Mouse (Mus musculus) thymus, adult 2 months (tissue): Measurements from ENCODE around the gene Gpn1. TPM values are rescaled to one million over a fixed set of nuclear protein-coding genes. Genes with fewer than 3 reads are reported as not detected.
"Not testable (repeated sequence)": the region's sequence is repeated elsewhere in the genome, so short reads cannot be mapped to it uniquely, and the experiment has no call there.

ENCODE experiments used
- DNase-seq: peaks from one replicate; pipeline ENCODE4 v3.0.0; 2021
- H3K27ac ChIP-seq: fragments of 200-500 bp; 2 replicates; pipeline ENCODE4 v1.5.1; 2012; ENCODE audit warnings: low read length, control low read depth; ENCODE audit not compliant: control insufficient read depth, insufficient read depth
- H3K27me3 ChIP-seq: fragments of 200-500 bp; 2 replicates; pipeline ENCODE4 v1.6.1; 2012; ENCODE audit warnings: mild to moderate bottlenecking, low read length, moderate library complexity, mixed read lengths; ENCODE audit not compliant: control insufficient read depth, insufficient read depth
- H3K36me3 ChIP-seq: fragments of 200-500 bp; 2 replicates; pipeline ENCODE4 v1.6.1; 2012; ENCODE audit warnings: mild to moderate bottlenecking, low read length, moderate library complexity; ENCODE audit not compliant: control insufficient read depth, insufficient read depth
- H3K4me1 ChIP-seq: fragments of 200-500 bp; replicated peaks from 2 replicates; pipeline ENCODE4 v1.6.1; 2012; ENCODE audit warnings: low read length; ENCODE audit not compliant: control insufficient read depth, insufficient read depth
- H3K4me3 ChIP-seq: fragments of 200-500 bp; 2 replicates; pipeline ENCODE4 v1.5.1; 2012; ENCODE audit warnings: mild to moderate bottlenecking, low read length, control low read depth, moderate library complexity; ENCODE audit not compliant: control insufficient read depth, insufficient read depth
- CTCF ChIP-seq: fragments of 200-500 bp; IDR thresholded peaks from 2 replicates; pipeline ENCODE4 v1.5.1; 2012; ENCODE audit warnings: mild to moderate bottlenecking, control low read depth, low read length, moderate library complexity, borderline replicate concordance; ENCODE audit not compliant: control insufficient read depth, poor library complexity, insufficient read depth; ENCODE audit errors: extremely low read depth
- POLR2A ChIP-seq: fragments of 200-500 bp; IDR thresholded peaks from 2 replicates; pipeline ENCODE4 v1.6.1; 2012; ENCODE audit warnings: mild to moderate bottlenecking, low read length, control low read depth, moderate library complexity; ENCODE audit not compliant: control insufficient read depth, poor library complexity, insufficient read depth; ENCODE audit errors: extremely low read depth
- WGBS: fragments of 180-500 bp; shearing (Covaris S2); methylation state at CpG from one replicate; pipeline ENCODE4 v1.1.7; 2018; 5-methylcytosine and 5-hydroxymethylcytosine counted together
- polyA plus RNA-seq: library from polyadenylated mRNA; depleted of rRNA; stranded (reverse); fragments of >200 nt; gene quantifications from 2 replicates; pipeline ENCODE4 v1.2.3, GENCODE M21; 2012

The Gpn1 gene
- polyA plus RNA-seq, 1 experiment = 15.4 TPM

DNA sequence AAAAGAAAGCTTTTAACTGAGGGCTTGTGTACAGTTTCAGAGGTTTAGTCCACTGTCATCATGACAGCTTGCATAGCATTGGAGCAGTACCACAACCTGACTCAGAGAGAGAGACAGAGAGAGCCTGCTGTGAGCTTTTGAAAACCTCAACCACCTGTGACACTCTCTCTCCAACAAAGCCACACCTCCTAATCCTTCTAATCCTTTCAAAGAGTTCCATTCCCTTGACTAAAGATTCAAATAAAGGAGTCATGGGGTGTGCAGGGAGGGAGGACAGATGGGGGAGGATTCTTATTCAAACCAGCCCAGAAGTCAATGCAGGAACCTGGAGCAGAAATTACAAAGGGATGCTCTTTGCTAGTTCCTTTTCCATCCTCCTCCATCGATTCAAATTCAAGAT lies 2.5 kb upstream of the Gpn1 start:
- no peak for DNase-seq
- no peak overlapping the region for H3K4me3 ChIP-seq
- peaks cover 9% of the 10 kb centered on the region for H3K4me1 ChIP-seq
- no peak for TF ChIP-seq CTCF
- no peak for TF ChIP-seq POLR2A
- no peaks in the 10 kb centered on the region for H3K27me3 ChIP-seq
- H3K27ac ChIP-seq = no peak overlapping the region
- no peaks in the 10 kb centered on the region for H3K36me3 ChIP-seq
- 65% methylated on average over 1 of the region's 1 CpGs for WGBS

DNA sequence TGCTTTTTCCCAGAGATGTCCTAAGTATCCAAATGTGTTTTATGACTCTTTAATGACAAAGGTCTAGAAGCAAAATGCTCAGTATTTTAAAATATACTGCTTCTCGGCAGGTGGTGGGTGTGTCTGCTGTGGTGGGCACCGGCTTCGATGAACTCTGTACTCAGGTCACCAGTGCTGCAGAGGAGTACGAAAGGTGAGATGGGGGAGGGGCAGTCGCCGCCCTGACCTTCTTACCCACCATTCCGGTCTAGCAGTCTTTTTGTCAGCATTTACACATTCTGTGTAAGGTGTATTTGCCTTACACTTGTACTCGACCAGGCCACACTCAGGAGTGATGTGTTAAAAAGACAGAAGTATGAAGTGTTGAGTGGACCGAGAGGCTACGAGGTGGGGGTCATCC lies 10.3 kb downstream of the Gpn1 start:
- Histone ChIP-seq H3K27ac (no peak overlapping the region), H3K4me1 (no peaks in the 10 kb centered on the region), H3K27me3 (no peaks in the 10 kb centered on the region), H3K4me3 (no peak overlapping the region), H3K36me3 (peaks cover 20% of the 10 kb centered on the region)
- DNase-seq = no peak
- 94% methylated on average over 10 of the region's 10 CpGs for WGBS
- no peak for TF ChIP-seq POLR2A
- TF ChIP-seq CTCF = no peak

- peaks cover 13% of the 10 kb centered on the region; the same call in 1 of the 2 replicates for H3K36me3 ChIP-seq
- no peak overlapping the region for H3K27ac ChIP-seq
- no peaks in the 10 kb centered on the region for H3K27me3 ChIP-seq
- DNase-seq = no peak
- H3K4me3 ChIP-seq = no peak overlapping the region
- no peaks in the 10 kb centered on the region for H3K4me1 ChIP-seq
- TF ChIP-seq POLR2A (no peak), CTCF (no peak)
- WGBS = 38% methylated on average over 1 of the region's 1 CpGs
Observed at GRCm38 (mm10) chr5:31512481-31512880, 17.9 kb downstream of the Gpn1 start.

DNA sequence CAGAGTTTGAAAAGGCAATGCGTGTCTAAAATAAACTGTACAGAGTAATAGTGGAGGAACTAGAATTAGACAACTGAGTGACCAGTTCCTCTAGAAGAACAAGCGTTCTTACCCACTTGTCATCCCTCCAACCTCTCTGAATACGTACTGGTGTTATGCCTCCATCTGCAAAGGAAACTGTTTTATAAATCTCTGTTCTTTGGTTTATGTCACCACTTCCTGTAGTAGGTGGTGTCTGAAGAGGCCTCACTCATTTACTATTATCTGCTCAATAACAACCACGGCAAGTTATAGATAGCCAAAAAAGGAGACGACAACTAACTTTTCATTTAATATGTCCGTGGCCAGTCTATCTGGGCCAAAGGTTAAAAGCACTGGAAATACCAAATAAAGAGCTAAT lies 26.0 kb downstream of the Gpn1 start:
- Histone ChIP-seq H3K27me3 (no peaks in the 10 kb centered on the region), H3K36me3 (peaks cover 24% of the 10 kb centered on the region), H3K4me3 (no peak overlapping the region), H3K4me1 (no peaks in the 10 kb centered on the region; the same call in 1 of the 2 replicates), H3K27ac (no peak overlapping the region)
- no peak for DNase-seq
- WGBS = 83% methylated on average over 6 of the region's 6 CpGs
- no peak for TF ChIP-seq CTCF
- TF ChIP-seq POLR2A = no peak

DNA sequence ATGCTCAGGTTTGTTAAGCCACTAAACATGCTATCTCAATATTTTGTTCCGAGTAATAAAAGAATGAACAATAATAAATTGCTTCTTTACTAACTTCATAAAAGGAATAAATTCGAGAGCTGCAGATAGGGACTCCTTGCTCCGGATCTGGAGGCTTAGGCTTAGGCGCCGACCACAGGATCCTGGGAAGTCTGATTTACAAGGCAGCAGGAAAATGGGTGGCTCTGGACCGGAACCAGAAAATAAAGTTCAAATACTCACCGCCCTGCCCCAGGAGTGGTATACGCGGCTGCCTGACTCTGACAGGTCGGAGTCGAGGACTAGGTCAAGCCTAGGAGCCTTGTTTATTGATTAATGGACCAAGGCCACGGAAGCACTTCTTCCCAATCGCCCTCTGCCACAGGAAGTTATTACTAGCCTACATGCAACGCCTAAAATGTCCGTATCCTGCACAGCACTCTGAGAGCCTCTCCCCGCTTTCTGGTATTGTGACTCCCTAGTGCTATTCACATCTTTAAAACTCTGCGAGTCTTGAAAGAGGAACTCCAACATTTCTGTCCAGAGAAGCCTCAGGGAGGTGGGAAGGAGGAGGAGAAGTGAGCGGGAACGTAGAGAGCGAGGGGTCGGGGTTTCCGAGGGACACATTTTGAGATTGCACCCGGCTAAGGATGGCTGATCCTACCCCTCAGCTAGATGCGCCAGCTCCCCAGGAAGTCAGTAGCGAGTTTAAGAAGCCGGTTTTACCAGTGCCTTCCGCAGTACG lies 32.0 kb downstream of the Gpn1 start, which contains the start of gene Slc4a1ap:
Slc4a1ap (plus strand) TSS at position 642 of the 763 bp plus-strand sequence.
- Histone ChIP-seq H3K4me1 (peaks cover 6% of the 10 kb centered on the region), H3K27ac (0 out of 2 replicates have a peak within 1 kb of the TSS, but pooled peaks have one; percentile 52), H3K4me3 (peak within 1 kb of the TSS; percentile 87), H3K27me3 (no peaks in the 10 kb centered on the region), H3K36me3 (peaks cover 13% of the 10 kb centered on the region)
- peak; percentile 74 for DNase-seq
- TF ChIP-seq POLR2A = no peak
- TF ChIP-seq CTCF = no peak
- under 1% methylated on average over 28 of the region's 28 CpGs for WGBS

DNA sequence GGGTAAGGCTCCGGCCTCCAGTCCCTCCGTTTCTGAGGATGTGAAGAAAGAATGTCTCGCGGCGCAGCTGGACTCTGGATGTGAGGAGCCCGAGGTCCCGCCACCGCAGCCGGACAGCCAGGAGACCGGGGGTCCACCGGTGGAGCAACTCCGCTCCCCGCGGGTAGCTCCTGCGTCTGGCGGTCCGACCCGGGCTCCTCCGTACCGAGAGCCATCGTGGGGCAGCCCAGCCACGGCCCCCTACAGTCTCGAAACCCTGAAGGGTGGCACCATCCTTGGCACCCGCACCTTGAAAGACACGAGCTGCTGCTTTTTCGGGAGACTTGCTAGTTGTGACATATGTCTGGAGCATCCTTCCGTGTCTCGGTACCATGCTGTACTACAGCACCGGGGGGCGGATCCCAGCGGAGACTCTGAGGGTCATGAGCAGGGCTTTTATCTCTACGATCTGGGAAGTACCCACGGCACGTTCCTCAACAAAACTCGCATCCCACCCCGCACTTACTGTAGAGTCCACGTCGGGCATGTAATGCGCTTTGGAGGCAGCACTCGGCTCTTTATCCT lies 32.7 kb downstream of the Gpn1 start:
- 3% methylated on average over 40 of the region's 40 CpGs for WGBS
- DNase-seq = no peak
- Histone ChIP-seq H3K36me3 (peaks cover 20% of the 10 kb centered on the region), H3K4me1 (peaks cover 6% of the 10 kb centered on the region), H3K27me3 (no peaks in the 10 kb centered on the region), H3K4me3 (peak overlapping the region; percentile 87), H3K27ac (no peak overlapping the region)
- TF ChIP-seq CTCF (no peak), POLR2A (no peak)

DNA sequence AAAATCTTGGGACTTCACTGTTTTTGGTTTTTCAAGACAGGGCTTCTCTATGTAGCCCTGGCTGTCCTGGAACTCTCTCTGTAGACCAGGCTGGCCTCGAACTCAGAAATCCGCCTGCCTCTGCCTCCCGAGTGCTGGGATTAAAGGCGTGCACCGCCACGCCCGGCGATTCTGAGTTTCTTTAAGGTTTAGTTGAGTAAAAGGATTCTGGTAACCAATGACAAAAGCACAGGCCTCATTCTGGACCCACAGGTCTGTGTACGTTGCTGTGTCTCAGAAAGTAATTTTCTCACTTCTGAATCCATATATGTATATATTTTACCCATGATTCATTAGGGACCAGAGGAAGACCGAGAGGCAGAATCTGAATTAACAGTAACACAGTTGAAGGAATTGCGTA lies 33.2 kb downstream of the Gpn1 start, which contains the start of gene Supt7l:
Supt7l (minus strand) TSS at position 101 of the 400 bp plus-strand sequence.
- Histone ChIP-seq H3K4me3 (peak within 1 kb of the TSS; percentile 87), H3K36me3 (peaks cover 25% of the 10 kb centered on the region), H3K27ac (0 out of 2 replicates have a peak within 1 kb of the TSS, but pooled peaks have one; percentile 52)
- H3K27me3 ChIP-seq, H3K4me1 ChIP-seq, DNase-seq: not testable (repeated sequence)
- 86% methylated on average over 11 of the region's 11 CpGs for WGBS
